Mouse (Mus musculus) frontal cortex, postnatal 14 days (tissue): ENCODE data around the gene Gdpd3.
"Not testable (repeated sequence)": the region's sequence is repeated elsewhere in the genome, so short reads cannot be mapped to it uniquely, and the experiment has no call there.

Source experiments
- DNase-seq, 2 experiments: peaks; one replicate each; pipeline ENCODE4 v3.0.0; 2022; ENCODE audit warnings: low spot score in 2 of 2

Gdpd3 gene

GRCm38 (mm10) chr7:126760391-126760802 lies 5.7 kb upstream of the Gdpd3 start:
- DNase-seq = no peak

- no peak for DNase-seq
These were observed 5.2 kb upstream of the Gdpd3 start for GRCm38 (mm10) chr7:126760956-126761355.

DNA sequence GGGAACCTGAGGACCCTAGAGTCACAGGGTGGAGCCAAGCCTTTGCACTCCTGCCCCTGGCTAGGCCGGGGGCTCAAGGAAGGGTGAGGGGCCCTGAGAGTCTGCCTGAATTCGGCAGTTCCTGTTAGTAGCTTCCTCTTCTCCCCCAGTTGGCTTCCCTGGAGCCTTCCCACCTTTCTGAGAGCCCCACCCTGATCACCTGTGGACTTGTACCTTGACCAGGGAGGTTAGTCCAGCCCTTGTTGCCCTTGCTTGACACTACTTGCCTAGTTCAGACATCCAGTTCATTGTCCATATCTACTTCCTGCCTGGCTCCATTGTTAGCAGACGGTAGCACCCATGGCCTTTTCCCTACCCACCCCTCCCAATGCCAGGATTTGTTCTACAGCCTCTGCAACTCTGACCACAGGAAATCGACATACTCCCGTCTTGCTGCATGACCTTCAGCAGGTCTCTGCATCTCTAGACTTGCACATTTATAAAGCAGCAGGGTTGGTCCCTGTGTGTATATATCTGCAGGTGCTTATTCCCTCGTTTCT lies 4.5 kb upstream of the Gdpd3 start:
- no peak for DNase-seq

GRCm38 (mm10) chr7:126762471-126763008 lies 3.6 kb upstream of the Gdpd3 start:
- DNase-seq = no peak

GRCm38 (mm10) chr7:126765540-126765939 lies 594 bp upstream of the Gdpd3 start:
- no peak for DNase-seq

GRCm38 (mm10) chr7:126767001-126767400 lies 867 bp downstream of the Gdpd3 start:
- DNase-seq = no peak

GRCm38 (mm10) chr7:126770784-126771183 lies 4.7 kb downstream of the Gdpd3 start:
- no peak for DNase-seq

DNA sequence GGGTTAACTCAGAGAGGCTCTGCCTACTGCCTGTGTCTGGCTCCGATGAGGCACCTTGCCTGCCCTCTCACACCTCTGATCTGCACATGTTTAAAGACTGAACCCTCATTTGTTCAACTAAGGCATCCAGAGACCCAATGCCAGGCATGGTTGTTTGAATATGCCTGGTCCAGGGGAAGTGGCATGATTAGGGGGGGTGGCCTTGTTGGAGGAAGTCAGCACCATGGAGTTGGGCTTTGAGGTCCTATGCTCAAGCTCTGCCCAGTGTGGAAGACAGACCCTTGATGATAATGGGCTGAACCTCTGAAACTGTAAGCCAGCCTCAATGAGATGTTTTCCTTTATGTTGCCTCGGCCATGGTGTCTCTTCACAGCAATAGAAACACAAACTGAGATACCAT lies 7.2 kb downstream of the Gdpd3 start:
- no peak for DNase-seq

DNA sequence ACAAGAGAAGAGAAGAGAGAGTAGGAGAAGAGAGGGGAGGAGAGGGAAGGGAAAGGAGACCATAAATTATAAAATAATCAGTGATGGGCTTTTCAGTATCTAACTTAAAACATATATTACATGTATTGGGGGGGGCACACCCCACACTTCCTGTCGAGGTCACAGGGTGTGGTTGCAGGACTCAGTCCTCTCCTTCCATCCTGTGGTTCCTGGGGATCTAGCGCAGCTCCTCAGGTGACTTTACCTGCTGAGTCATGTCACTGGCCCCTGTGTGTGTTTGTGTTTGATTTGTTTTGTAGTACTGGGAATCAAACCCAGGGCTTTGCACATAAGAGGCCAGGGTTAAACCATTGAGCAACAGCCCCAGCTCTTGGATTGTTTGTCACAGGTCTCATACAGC lies 8.3 kb downstream of the Gdpd3 start:
- DNase-seq = no peak

GRCm38 (mm10) chr7:126775185-126775977 lies 9.2 kb downstream of the Gdpd3 start:
- no peak for DNase-seq

- no peak for DNase-seq
These were observed 9.8 kb downstream of the Gdpd3 start for GRCm38 (mm10) chr7:126775978-126776234.

GRCm38 (mm10) chr7:126776598-126777057 lies 10.5 kb downstream of the Gdpd3 start, which contains the start of gene Ypel3:
Gene Ypel3 (plus strand): TSS chr7:126776955.
- peak; percentile 88 to 92 for DNase-seq

GRCm38 (mm10) chr7:126777476-126777875 lies 11.3 kb downstream of the Gdpd3 start:
- DNase-seq = no peak

DNA sequence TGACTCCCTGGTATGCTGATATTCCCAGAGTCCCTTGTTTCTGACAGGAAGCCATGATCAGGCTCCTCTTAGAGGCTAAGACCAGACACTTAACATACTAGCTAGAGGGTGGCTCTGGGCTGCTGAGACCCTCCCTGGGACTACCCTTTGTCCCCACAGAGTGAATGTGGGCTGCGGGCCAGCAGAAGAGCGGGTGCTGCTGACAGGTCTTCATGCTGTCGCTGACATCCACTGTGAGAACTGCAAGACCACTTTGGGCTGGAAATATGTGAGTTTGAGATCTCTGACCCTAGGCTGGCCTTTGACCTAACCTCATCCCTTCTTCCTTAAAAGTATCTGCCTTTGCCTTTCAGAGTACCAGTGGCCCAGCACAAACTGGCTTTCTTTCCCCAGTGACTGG lies 12.0 kb downstream of the Gdpd3 start:
- DNase-seq = no peak

GRCm38 (mm10) chr7:126779101-126779500 lies 13.0 kb downstream of the Gdpd3 start:
- DNase-seq = not testable (repeated sequence)

GRCm38 (mm10) chr7:126779983-126780970 lies 14.1 kb downstream of the Gdpd3 start:
- DNase-seq = peak in 1 of 2 experiments; percentile 80

DNA sequence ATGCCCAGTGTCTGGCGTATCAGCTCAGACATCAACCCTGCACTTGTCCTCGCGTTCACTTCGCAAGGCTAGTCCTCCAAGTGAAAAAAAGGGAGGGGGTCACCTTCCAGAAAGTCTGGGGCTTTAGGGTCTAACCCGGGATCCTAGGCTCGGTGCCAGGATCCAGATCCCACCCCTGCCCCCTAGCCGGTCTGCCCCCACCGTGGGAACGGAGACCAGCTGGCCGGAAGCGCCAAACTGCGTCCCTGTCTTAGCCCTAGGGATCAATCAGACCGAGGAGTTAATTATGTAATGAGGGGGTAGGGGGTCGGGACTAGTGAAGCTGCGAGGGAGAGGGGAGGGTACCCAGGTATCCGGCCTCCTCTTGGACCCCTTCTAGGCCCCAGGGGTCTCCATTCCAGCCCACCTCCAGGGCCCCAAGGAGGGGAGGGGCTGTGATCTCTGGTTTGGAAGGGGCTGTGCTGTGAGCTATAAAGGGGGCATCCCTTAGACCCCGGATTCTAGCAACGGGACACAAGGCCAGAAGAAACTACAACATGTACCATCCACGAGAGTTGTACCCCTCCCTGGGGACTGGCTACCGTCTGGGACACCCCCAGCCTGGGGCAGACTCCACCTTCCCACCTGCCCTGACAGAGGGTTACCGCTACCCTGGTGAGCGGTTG lies 15.0 kb downstream of the Gdpd3 start, which contains the start of gene Tbx6:
Gene Tbx6 (plus strand): TSS at position 513 of the 665 bp plus-strand sequence.
- no peak for DNase-seq

DNA sequence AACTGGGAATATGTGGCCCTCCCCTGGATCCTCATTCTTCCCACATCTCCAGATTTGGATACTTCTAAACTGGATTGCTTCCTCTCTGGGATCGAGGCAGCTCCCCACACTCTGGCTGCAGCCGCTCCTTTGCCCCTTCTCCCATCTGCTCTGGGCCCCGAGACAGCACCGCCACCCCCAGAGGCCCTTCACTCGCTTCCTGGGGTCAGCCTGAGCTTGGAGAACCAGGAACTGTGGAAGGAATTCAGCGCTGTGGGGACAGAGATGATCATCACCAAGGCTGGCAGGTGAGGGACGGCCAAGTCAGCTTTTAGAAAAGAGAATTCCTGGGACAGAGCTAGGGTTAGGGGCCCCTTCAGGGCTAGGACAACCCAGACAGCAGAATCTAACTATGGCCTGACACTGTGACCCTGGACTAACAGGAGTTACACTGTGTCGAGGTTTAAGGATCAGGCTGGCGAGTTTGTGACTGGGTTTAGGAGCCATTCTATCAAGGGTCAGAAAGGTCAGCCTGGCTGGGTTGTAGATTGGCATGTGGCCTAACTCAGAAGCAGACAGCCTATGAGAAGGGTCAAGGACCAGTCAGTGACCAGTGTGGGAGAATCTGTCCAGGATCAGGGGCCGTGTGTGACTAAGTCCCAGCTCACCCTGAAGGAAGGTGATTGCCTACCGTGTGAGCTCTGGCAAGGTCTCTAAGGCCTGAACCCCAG lies 15.7 kb downstream of the Gdpd3 start:
- DNase-seq = no peak

- no peak for DNase-seq
These were observed 16.6 kb downstream of the Gdpd3 start for GRCm38 (mm10) chr7:126782693-126783092.

- DNase-seq = no peak
These were observed 18.3 kb downstream of the Gdpd3 start for GRCm38 (mm10) chr7:126784469-126784868.

- no peak for DNase-seq
These were observed 18.9 kb downstream of the Gdpd3 start for GRCm38 (mm10) chr7:126785056-126785455.
